Comparison of ENCODE assay signal across 10 mouse cellular contexts in genomic region chr5:37823721-37824460, GRCm38 (mm10). TPM values are rescaled to one million over a fixed set of nuclear protein-coding genes. Genes with fewer than 3 reads are reported as not detected.
DNase-seq lines count a peak whose midpoint lies in the region; ATAC-seq and TF ChIP-seq lines count a peak whose summit lies in the region.
"Had no signal": no experiment of that assay in that cellular context is flagged by ENCODE, and none has a peak within 500 bp of the region (broad histone marks: within the 10 kb centered on the region; RNA-seq: fewer than 3 reads in every experiment).

No protein-coding gene starts in this region.

- H3K4me2 ChIP-seq in lung, postnatal 0 days (replicated peaks; ENCODE audit: low read depth, low read length), result peak overlapping the region; percentile 92

- under 1% methylated on average over 52 of the region's 58 CpGs for WGBS in lung, postnatal 0 days

- peak overlapping the region; percentile 41; the same call in 1 of the 2 replicates for H3K9ac ChIP-seq in lung, postnatal 0 days (replicated peaks; ENCODE audit: low read depth)

- ATAC-seq in lung, postnatal 0 days, result peak; percentile 25

- intact Hi-C loops in heart, postnatal 36 days (cut with DNase I), result loop anchor here (5.0 to 10.0 kb wide), 2 partner anchors 213 to 731 kb away; partner anchors contain the start of gene Stx18

- no peak for TF ChIP-seq CTCF in lung, postnatal 0 days (IDR thresholded peaks at IDR 0.05)

- no peak overlapping the region for H3K27ac ChIP-seq in lung, postnatal 0 days (ENCODE audit: low read length)

- peaks cover 88% of the 10 kb centered on the region for H3K27me3 ChIP-seq in lung, postnatal 0 days (replicated peaks; ENCODE audit: insufficient read depth, low read length)

- no peaks in the 10 kb centered on the region for H3K9me3 ChIP-seq in lung, postnatal 0 days (ENCODE audit: low read length)

- peaks cover 7% of the 10 kb centered on the region; the same call in 1 of the 2 replicates for H3K4me1 ChIP-seq in lung, postnatal 0 days (ENCODE audit: insufficient read depth, low read depth, low read length)

- H3K36me3 ChIP-seq in lung, postnatal 0 days (ENCODE audit: insufficient read depth, low read length), result no peaks in the 10 kb centered on the region

- peak overlapping the region; percentile 60 for H3K4me3 ChIP-seq in lung, postnatal 0 days (ENCODE audit: low read depth, low read length)

- peak; percentile 26 to 57 for DNase-seq in heart, adult 18-20 months
- DNase-seq in heart, adult 8-10 months (ENCODE audit: low spot score), result no peak
- peak; percentile 63 for DNase-seq in embryo, embryonic 11 days
- DNase-seq in heart, postnatal 36 days, result peak; percentile 22 to 49
- DNase-seq in lung, postnatal 0 days (ENCODE audit: low spot score), result no peak
- no peak for DNase-seq in urinary bladder, postnatal 25 days (ENCODE audit: low spot score)
- DNase-seq in frontal cortex, postnatal 36 days (ENCODE audit: low spot score in 2 of 2), result no peak
- DNase-seq in layer of hippocampus, adult 11-12 months (ENCODE audit: low spot score), result no peak

- no peak for TF ChIP-seq EP300 in lung, postnatal 0 days (IDR thresholded peaks at IDR 0.05)

RNA-seq across cellular contexts. Expression of gene Msx1, which starts 0.5 kb away (rescaled TPM):
- total RNA-seq in heart, adult 18-20 months (2021), result 1 to 10 TPM; 2.0 to 2.6 TPM
- total RNA-seq in heart, adult 8-10 months (2022), result 1 to 10 TPM; 3.0 to 3.8 (median 3.3) TPM
- total RNA-seq in heart, postnatal 36 days (2021), result 1 to 10 TPM; 3.7 to 4.3 TPM
- polyA plus RNA-seq in lung, postnatal 0 days (2015; fragmentation: Nextera tagmentation; extraction: Ambion mirVana), result 2.2 and 3.4 TPM in 2 replicates
- total RNA-seq: hematopoietic stem cell, adult 5-6 weeks; MEL had no signal

Comparison
In these comparisons a context has a peak if more than half of its experiments do, and no peak if none do; other contexts are left out.
1. DNase-seq: peak in heart, adult 18-20 months (2 of 2), embryo, embryonic 11 days (single experiment) and heart, postnatal 36 days (2 of 2); none in heart, adult 8-10 months (single experiment), lung, postnatal 0 days (single experiment), urinary bladder, postnatal 25 days (single experiment), frontal cortex, postnatal 36 days (0 of 2) and layer of hippocampus, adult 11-12 months (single experiment).